Mouse (Mus musculus) lung, adult 18-20 months (tissue): Measurements from ENCODE around the gene Lhfpl5.

Source experiments
- DNase-seq, 2 experiments: peaks; one replicate each; pipeline ENCODE4 v3.0.0; 2022; ENCODE audit warnings: mixed read lengths in 2 of 2

Gene Lhfpl5

DNA sequence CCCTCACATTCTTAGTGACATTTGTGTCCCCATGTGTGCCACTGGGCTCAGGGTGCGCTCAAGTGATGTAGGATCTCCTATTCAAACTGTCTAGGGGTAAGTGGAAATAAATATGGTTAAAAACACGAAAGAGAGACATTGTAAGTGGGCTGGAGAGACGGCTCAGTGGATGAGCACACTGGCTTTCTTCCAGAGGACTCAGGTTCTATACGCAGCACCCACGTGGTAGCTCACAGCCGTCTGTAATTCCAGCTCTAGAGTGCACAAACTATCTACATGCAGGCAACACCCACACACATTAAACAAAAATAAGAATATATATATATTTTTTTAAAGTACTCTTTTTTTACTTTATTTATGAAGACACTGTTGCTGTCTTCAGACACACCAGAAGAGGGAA lies 2.5 kb upstream of the Lhfpl5 start:
- no peak for DNase-seq

DNA sequence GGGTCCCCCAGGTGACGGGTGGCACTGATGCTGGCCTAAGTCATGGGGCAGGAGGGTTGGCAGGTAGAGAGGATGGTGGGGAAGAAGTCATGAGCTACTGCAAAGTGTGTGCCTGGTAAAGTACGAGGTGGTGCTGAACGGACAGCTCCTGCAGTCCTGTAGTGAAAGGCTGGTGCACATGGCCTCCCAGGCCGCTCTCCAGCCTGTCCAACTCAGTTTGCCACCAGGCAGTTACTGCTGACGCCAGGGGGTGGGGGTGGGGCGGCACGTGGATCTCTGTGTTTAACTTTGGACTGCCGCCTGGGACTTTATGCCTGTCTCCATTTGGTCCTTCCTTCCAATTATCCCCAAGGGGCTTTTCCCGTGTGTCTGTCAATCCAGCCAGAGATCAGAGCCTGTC lies 5.0 kb downstream of the Lhfpl5 start:
- DNase-seq, result peak; percentile 26 to 42

DNA sequence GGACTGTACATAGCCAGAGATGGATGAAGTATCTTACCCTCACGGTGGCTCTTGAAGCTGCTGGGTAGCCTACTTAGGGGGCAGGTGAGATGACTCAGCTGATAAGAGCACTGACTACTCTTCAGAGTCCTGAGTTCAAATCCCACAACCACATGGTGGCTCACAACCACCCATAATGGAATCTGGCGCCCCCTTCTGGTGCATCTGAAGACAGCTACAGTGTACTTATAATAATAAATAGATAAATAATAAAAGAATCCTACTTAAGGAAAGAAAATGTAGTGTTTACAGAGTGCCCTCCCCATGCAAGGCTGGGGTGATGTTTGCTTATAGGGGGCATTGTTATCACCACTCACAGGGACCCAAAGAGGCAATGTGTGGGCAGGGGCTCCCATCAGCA lies 5.6 kb downstream of the Lhfpl5 start:
- no peak for DNase-seq

DNA sequence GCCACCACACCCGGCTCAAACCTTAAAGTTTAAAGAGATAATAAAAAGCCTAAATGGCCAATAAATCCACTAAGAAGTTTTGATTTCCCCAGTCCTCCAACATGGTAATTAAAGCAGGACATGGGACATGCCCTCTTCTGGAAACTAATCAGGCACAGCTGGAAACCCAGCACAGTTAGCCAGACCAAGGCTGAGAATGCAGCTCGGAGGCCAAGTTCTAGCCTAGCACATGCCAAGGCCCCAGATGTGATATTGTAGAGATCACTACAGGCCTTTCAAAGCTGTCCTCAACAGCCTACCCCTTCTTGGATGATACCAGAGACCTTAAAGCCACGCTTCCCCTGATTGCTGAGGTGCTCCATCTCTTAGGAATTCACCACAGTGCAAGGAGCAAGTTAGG lies 11.1 kb downstream of the Lhfpl5 start:
- peak in 1 of 2 experiments; percentile 26 for DNase-seq

DNA sequence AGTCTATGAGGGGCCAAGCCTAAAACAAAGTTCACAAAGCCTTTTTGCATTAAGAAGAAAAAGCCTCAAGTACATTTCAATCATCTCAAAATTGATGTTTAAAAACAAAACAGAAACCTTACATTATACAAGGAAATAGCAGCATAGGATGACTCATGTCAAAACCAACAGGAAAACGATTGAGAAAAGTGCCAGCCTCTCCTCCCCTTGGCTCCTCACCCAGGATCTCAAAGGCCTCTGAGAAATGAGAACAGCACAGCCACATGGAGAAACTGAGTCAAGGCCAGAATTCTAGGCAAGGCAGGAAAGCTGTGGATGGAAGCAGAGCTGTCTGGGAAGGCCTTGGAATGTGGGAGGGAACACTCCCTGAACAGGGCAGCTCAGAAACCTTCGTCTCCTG lies 13.2 kb downstream of the Lhfpl5 start:
- DNase-seq, result no peak

DNA sequence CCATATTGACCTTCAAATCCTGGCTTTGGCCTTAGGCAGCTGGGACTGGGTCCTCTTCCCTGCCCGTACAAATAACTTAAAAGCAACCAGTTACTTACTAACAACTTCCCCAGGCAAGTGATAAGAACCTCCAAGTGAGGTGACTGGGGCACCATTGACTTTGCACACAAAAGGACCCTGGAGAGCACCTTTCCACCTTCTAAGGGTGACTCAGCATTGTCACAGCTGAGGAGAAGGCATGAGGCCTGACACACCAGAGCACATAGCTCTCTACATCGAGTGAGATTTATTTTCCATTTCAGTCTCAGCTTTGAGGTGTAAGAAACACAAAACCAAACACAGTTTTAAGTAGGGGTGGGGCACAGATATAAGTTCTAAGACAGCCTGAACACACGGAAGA lies 15.2 kb downstream of the Lhfpl5 start:
- no peak for DNase-seq

DNA sequence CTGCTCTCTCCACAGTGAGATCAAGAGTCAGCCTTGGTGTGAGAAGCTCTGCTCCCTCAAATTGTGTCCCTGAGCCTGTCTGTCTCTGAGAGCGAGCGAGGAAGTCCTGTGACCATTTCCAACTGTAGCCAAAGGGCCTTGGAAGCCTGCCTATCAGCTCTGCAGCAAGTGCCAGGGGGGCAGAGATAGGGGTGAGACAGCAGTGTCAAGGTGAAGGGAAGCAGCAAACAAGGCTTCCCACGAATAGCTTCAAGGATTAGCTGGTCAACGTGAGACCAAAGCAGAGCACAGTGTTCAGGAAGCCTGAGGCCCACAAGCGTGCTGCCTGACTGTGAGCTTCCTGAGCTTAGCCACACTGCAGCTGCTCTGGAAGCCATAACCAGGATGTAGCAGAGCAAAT lies 16.0 kb downstream of the Lhfpl5 start:
- DNase-seq, result no peak

DNA sequence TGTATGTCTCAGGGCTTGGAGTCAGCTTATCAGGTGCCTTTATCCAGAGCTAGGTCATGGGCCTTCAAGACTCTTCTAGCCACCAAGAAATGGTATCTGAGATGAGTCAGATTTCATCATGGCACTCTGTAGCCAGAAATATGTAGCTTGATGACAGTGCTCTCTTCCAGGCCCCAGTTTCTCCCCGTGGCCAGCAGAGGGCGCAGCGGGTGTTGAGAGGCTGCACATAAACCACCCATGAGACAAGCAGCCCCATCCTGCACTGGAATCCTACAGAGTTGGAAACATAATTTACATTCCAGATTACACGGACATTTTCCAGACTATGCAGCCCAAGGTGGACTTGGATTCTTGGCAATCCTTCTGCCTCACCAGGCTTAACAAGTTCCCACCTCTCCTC lies 17.6 kb downstream of the Lhfpl5 start:
- DNase-seq, result peak; percentile 55 to 62

DNA sequence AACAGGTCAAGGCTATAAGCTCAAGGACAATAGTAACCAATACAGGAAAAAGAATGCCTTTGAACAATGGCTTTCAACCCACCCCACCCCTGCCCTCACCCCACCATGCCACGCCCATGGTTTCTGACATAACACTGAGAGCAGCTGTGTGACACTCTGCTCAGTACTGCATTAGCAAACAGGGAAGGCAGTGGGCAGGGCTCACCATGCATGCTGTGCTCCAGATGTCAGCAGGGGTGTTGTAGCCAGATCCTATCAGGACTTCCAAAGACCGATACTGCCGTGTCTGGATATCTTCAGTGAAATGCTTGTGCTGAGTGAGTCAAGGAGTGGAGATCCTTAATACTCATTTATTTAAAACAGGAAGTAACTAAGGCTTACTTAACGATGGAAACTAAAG lies 18.5 kb downstream of the Lhfpl5 start:
- no peak for DNase-seq

DNA sequence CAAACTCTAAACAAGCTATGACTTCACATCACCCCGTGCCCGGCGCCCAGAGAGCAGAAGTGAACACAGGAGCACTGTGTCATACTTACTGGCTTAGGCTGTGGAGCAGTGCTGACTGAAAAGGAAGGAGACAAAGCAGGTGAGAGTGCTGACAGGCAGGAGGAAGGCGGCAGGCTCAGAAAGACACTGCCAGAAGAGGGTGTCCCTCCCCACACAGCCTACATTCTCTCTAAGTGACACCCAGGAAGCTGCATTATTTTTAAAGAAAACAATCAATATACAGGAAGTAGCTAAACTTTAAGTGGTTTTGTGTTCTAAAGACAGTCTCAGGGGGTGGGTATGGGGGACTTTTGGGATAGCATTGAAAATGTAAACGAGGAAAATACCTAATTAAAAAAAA lies 25.3 kb downstream of the Lhfpl5 start:
- no peak for DNase-seq

DNA sequence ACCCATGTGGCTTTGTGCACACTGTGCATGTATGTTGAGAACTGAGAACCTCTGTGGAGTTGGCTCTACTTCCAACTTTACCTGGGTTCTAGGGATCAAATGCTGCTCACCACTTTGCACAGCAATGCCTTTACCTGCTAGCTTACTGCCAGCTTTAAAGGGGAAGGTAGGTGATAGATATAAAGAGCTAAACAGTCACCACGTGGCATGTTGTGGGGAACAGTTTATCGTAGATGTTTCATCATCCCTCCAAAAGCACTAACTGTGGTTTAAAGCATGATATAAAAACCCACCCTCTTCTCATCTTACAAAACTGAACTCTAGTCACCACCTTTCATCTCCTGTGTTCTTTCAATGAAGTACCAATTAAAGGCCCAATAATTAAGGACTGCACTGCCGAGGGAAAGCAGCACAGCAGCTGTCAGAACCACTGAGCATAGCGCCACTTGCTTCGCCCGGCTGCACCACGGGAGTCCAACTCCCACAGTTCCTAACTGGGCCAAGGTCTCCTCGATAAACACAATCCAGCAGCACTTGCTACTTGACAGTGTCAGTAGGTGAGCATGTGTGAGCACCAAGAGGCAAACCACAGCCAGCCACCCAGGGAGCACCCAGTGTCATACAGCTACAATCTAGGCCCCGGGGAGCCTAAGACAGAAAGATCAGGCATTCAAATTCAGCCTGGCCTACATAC lies 26.3 kb downstream of the Lhfpl5 start:
- no peak for DNase-seq

DNA sequence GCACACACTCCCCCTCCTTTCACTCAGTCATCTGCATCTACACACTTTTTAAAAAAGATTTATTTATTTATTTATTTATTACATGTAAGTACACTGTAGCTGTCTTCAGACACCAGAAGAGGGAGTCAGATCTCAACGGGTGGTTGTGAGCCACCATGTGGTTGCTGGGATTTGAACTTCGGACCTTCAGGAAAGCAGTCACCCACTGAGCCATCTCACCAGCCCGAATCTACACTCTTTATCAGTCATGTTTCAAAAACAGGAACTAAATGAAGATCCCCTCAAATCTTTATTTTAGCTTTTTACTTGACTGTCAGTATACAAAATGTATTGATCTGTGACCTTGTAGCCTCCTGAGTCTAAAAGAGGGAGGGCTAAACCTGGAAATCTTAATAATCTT lies 34.1 kb downstream of the Lhfpl5 start:
- no peak for DNase-seq

DNA sequence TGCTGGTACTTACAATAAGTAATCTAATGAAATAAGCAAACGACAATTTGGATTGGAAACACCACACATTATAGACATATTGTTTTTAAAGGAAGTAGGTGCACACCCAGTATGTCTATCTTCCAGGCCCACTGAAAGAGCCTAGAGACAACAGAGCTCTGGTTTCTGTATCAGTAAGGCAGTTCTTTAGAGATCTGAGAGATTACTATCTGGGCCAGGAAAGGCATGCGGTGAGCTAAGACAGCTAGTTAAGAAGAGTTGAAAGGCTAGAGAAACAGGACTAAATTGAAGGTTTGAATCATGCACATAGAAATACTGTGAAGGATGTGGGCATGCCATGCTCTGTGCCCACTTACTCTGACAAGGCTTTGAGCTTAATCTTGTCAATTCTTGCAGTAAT lies 37.2 kb downstream of the Lhfpl5 start:
- DNase-seq, result no peak

DNA sequence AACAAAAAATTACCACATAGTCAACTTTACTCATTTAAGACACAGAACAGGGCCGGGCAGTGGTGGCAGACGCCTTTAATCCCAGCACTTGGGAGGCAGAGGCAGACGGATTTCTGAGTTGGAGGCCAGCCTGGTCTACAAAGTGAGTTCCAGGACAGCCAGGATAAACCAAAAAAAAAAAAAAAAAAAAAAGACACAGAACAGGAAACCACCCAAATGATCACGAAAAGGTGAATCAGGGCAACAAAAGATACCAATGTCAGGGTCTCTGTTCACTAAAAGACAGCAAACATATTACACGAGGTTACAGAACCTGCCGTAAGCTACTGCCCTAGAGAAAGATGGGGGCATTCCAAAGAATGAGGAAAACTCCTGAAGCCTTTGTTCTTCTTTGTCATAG lies 37.7 kb downstream of the Lhfpl5 start:
- DNase-seq, result no peak

DNA sequence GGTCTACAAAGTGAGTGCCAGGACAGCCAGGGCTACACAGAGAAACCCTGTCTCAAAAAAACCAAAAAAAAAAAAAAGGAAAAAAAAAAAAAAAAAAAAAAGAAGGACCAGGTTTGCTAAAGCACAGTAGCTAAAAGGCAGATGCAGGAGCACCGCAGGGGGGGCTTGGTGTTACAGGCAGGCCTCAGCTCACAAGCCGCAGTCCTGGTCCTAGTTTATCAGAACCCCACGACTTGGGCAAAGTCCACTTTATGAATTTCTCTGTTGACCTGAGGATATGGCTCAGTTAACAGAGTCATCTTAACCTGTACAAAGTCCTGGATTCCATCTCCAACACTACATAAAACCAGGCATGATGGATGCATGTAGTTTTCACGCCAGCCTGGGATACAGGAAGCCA lies 39.9 kb downstream of the Lhfpl5 start:
- DNase-seq, result no peak

DNA sequence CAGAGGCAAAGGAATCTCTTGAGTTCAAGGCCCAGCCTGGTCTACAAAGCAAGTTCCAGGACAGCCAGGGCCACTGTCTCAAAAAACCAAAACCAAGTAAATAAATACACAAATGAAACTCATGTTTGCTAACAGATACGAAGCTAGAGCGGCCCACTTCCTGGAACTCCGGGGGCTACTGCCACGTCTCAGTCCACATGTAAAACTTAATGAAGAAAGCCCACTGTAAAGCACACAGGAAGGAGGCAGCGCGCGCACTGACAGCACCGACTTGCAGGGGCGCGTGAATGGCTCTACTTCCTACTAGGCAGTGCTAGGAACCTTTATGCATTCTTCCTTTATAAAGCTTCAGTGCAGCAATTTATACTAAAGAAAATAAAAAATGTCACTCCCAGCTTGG lies 42.2 kb downstream of the Lhfpl5 start:
- DNase-seq, result no peak

DNA sequence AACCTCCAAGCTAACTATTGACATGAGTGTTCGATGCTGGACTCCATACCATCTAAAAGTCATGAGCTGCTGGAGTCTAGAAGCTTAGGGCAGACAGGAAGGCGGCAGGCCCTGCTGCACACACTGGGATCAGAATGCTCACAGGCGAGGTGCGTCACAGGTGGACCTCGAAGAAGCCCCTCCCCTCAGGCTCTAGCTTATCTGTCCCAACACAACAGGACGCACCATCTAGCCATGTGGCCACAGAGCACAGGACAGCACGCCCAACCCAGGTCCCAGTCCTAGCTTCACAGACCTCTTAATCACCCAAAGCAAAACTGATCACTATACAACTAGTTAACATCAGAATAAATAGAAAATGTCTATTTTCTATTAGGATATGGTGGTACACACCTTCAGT lies 42.7 kb downstream of the Lhfpl5 start:
- DNase-seq, result no peak

DNA sequence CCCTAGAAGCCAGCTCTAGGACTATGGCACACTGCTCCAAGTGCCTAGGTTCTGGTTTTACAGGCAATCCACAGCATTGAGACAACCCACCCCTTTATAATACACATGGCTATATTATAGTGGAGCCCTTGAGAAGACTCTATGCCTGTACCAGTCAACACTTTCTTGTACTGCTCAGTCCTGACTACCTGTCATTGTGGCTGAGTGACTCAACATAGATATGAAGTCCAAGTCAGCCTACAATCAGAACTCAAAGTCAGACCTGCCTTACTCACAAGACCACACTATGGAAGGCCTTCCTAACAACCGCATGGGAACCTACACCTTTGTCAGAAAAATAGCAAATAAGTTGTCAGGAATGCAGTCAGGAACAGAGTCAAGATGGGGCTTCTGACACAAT lies 43.3 kb downstream of the Lhfpl5 start:
- no peak for DNase-seq

DNA sequence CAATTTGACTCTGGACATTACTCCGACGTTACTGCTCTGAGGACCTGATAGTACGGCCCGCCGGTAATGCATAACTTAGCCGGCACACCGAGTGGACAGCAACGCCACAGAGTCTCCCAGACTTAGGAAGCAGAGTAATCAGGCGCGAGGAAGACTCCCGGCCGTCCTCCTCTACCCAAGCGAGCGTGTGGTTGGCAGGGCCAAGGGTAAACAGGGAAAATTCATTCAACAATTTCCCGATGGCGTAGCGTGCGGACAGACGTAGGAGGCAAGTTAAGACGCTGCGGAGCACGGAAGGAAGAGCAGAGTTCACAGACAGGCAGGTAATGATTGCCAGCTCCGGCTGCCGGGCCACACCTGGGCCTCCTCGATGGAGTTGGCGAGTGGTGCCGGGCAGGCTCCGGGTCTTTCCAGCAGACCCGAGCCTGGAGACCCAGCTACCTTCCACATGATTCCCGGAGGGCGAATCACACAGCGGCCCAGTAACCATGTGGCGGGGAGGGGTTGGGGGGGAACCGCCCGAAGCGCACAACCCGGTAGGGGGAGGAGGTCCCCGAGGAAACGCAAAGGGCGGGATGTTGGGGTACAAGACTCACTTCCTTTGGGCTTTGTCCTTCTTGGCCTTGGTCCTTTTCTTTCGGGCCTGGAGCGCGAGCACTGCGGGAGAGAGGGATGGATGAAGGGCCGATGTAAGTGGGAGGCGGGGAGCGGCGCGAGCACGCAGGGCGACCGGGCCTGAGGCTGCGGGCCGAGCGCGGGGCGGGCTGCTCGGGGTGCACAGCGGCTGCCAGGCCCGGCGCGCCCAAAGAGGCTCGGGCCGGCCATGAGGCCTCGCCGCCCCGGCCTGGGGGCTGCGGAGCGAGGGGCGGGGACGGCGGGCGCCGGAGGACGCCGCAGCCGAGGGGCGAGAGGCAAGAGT lies 46.2 kb downstream of the Lhfpl5 start:
- DNase-seq, result peak; percentile 51 to 52

DNA sequence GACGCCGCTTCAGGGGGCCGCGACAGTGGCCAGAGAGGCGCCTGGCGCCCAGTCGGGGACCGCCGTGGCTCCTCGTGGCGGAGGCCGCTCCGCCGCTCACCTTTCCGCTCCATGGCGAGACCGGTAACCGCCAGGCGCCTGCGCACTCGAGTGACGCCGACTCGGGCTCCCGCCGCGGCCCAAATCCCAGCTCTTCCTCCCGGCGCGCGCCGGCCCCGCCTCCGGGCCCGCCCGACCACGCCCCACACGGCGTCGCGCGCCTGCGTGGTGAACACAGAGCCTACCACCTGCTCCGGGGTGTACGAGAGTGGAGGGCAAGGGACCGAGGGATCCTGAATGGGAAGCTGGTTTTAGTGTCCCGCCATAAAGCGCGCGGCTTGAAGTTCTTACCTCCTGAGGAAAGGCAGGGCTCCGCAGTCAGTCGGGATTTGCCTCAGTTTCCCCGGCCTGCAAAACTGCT lies 46.9 kb downstream of the Lhfpl5 start, which contains the start of gene Srpk1:
Gene Srpk1 (minus strand): TSS at position 410 of the 460 bp plus-strand sequence.
- DNase-seq, result peak; percentile 91 to 92

DNA sequence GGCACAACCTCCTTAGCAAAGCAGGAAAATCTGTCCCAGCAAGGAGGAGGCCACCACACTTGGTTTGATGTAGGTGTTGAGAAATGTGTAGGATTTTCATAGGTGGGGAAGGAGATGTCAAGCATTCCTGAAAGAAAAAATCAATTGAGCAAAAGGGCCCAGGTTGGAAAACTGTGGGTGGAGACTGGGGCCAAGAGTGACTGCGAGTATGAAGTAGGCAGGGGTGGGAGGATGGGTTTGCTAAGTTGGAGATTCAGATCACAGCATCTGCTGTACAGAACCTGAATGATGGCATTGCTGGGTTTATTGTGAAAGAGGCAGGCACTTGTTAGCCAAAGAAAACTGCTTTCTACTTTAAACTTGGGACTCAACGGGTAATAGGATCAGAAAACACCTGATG lies 49.4 kb downstream of the Lhfpl5 start:
- no peak for DNase-seq

DNA sequence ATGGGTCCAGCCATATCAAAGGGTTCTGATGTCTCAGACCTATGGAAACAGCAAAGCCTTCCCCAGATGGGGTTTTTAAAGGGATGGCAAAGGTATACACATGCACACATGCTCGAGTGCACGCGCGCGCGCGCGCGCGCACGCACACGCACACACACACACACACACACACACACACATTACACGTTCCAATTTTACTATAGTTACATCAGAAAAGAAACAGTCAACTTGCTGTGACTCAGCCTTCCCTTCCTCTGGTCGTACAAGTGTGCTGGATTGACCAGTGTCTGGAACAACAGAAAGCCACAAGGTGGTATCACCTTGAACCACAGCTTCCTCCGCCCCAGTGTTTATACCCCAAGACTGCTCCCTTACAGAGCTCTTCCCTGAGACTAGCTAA lies 49.9 kb downstream of the Lhfpl5 start:
- DNase-seq, result no peak

DNA sequence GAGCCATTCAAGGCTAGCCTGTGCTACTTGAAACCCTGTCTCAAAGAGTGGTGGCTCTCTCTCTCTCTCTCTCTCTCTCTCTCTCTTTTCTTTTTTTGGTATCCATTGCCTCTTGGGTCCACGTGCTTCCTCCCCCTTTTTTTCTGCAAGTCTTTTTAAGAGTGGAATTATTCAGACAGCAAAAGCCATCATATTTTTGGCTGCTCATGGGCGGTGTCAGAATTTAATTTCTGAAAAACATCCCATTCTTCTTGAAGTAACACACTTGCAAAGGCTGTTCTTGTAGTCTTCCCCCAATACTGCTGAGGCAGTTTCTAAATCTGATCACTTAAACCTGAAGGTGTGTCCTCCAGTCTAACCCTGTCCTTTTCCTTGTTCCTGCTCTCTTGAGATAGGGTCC lies 51.5 kb downstream of the Lhfpl5 start:
- DNase-seq, result no peak
